Mouse (Mus musculus): ENCODE results near the gene Bclaf3. TPM values are rescaled to one million over a fixed set of nuclear protein-coding genes. Genes with fewer than 3 reads are reported as not detected.
A peak's percentile ranks its signal among the peaks of the same experiment; 100 is the strongest.

Gene Bclaf3
- total and polyA plus RNA-seq, 2 experiments from 2014 or later, result 1.1 to 6.1 TPM

- Histone ChIP-seq H3K4me1 (ENCODE audit: control insufficient read depth, insufficient read depth) (no peaks in the 10 kb centered on the region), H3K27ac (ENCODE audit: low read depth) (no peak overlapping the region), H3K4me2 (ENCODE audit: low read depth, low read length) (no peak overlapping the region), H3K36me3 (replicated peaks; ENCODE audit: control insufficient read depth, insufficient read depth, low read length) (no peaks in the 10 kb centered on the region), H3K9ac (replicated peaks; ENCODE audit: low read depth, low read length) (no peak overlapping the region), H3K27me3 (ENCODE audit: control insufficient read depth, insufficient read depth, low read length) (no peaks in the 10 kb centered on the region), H3K9me3 (replicated peaks; ENCODE audit: control insufficient read depth, low read length) (no peaks in the 10 kb centered on the region), H3K4me3 (ENCODE audit: low read depth, low read length) (no peak overlapping the region)
- no peak for DNase-seq (ENCODE audit: low spot score)
- ATAC-seq (ENCODE audit: insufficient read depth, low read depth), result no peak
- WGBS, result 71% methylated on average over 1 of the region's 1 CpGs
- TF ChIP-seq EP300 (IDR thresholded peaks at IDR 0.05; ENCODE audit: low read depth), result no peak
- no peak for TF ChIP-seq CTCF (IDR thresholded peaks at IDR 0.05; ENCODE audit: low read depth)
These were observed 71.0 kb downstream of the Bclaf3 start for GRCm38 (mm10) chrX:159597502-159597901.

- Histone ChIP-seq H3K36me3 (replicated peaks; ENCODE audit: control insufficient read depth, insufficient read depth, low read length) (no peaks in the 10 kb centered on the region), H3K27me3 (ENCODE audit: control insufficient read depth, insufficient read depth, low read length) (no peaks in the 10 kb centered on the region), H3K9ac (replicated peaks; ENCODE audit: low read depth, low read length) (no peak overlapping the region), H3K4me3 (ENCODE audit: low read depth, low read length) (no peak overlapping the region), H3K4me1 (ENCODE audit: control insufficient read depth, insufficient read depth) (no peaks in the 10 kb centered on the region), H3K4me2 (ENCODE audit: low read depth, low read length) (no peak overlapping the region), H3K9me3 (replicated peaks; ENCODE audit: control insufficient read depth, low read length) (no peaks in the 10 kb centered on the region), H3K27ac (ENCODE audit: low read depth) (no peak overlapping the region)
- ATAC-seq (ENCODE audit: insufficient read depth, low read depth), result no peak
- TF ChIP-seq CTCF (IDR thresholded peaks at IDR 0.05; ENCODE audit: low read depth), result no peak
- TF ChIP-seq EP300 (IDR thresholded peaks at IDR 0.05; ENCODE audit: low read depth), result no peak
- 66% methylated on average over 2 of the region's 2 CpGs for WGBS
- DNase-seq (ENCODE audit: low spot score), result no peak
These were observed 78.3 kb downstream of the Bclaf3 start for GRCm38 (mm10) chrX:159604832-159605231.

DNA sequence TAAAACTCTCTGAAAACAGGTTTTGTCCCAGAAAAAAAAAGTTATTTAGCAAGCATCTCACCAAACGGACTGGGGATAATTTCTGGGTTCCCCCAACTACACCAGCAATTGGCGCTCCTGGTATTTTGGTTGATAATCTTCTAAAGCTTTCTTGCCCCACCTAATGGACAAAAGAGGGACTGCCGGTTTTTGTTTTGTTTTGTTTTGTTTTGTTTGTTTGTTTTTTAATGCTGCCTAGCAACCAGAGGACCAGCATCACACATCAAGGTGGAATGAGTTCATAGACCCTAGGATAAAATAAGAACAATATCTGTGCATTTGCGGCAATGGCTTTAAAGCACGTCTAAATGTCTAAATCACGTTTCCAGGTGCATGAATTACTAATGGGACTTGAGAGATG is 80.4 kb downstream of the Bclaf3 start:
- no peaks in the 10 kb centered on the region for H3K4me1 ChIP-seq (ENCODE audit: control insufficient read depth, insufficient read depth)
- no peak overlapping the region for H3K4me2 ChIP-seq (ENCODE audit: low read depth, low read length)
- no peak for ATAC-seq (ENCODE audit: insufficient read depth, low read depth)
- H3K9ac ChIP-seq (replicated peaks; ENCODE audit: low read depth, low read length), result no peak overlapping the region
- H3K27ac ChIP-seq (ENCODE audit: low read depth), result no peak overlapping the region
- TF ChIP-seq EP300 (IDR thresholded peaks at IDR 0.05; ENCODE audit: low read depth) (no peak), CTCF (IDR thresholded peaks at IDR 0.05; ENCODE audit: low read depth) (peak; percentile 42)
- H3K36me3 ChIP-seq (replicated peaks; ENCODE audit: control insufficient read depth, insufficient read depth, low read length), result no peaks in the 10 kb centered on the region
- no peaks in the 10 kb centered on the region for H3K9me3 ChIP-seq (replicated peaks; ENCODE audit: control insufficient read depth, low read length)
- H3K4me3 ChIP-seq (ENCODE audit: low read depth, low read length), result no peak overlapping the region
- H3K27me3 ChIP-seq (ENCODE audit: control insufficient read depth, insufficient read depth, low read length), result no peaks in the 10 kb centered on the region
- 40% methylated on average over 6 of the region's 6 CpGs for WGBS
- no peak for DNase-seq (ENCODE audit: low spot score)

- H3K4me3 ChIP-seq (ENCODE audit: low read depth, low read length), result peak overlapping the region; percentile 69
- ATAC-seq (ENCODE audit: insufficient read depth, low read depth), result no peak
- H3K4me1 ChIP-seq (ENCODE audit: control insufficient read depth, insufficient read depth), result 0 out of 2 replicates have a peak, but pooled peaks cover 3% of the 10 kb centered on the region
- TF ChIP-seq CTCF (IDR thresholded peaks at IDR 0.05; ENCODE audit: low read depth) (peak; percentile 71), EP300 (IDR thresholded peaks at IDR 0.05; ENCODE audit: low read depth) (no peak)
- no peaks in the 10 kb centered on the region for H3K9me3 ChIP-seq (replicated peaks; ENCODE audit: control insufficient read depth, low read length)
- peak overlapping the region; percentile 66; the same call in 1 of the 2 replicates for H3K9ac ChIP-seq (replicated peaks; ENCODE audit: low read depth, low read length)
- DNase-seq (ENCODE audit: low spot score), result peak; percentile 58
- H3K27me3 ChIP-seq (ENCODE audit: control insufficient read depth, insufficient read depth, low read length), result no peaks in the 10 kb centered on the region
- H3K27ac ChIP-seq (ENCODE audit: low read depth), result no peak overlapping the region
- H3K36me3 ChIP-seq (replicated peaks; ENCODE audit: control insufficient read depth, insufficient read depth, low read length), result no peaks in the 10 kb centered on the region
- peak overlapping the region; percentile 85 for H3K4me2 ChIP-seq (ENCODE audit: low read depth, low read length)
- WGBS, result 23% methylated on average over 12 of the region's 12 CpGs
These were observed 99.9 kb downstream of the Bclaf3 start for GRCm38 (mm10) chrX:159626208-159626906.

GRCm38 (mm10) chrX:159626907-159627587 is 100.6 kb downstream of the Bclaf3 start, which contains the start of gene Sh3kbp1:
TSS of gene Sh3kbp1 (plus strand) at chrX:159627272.
- no peaks in the 10 kb centered on the region for H3K27me3 ChIP-seq (ENCODE audit: control insufficient read depth, insufficient read depth, low read length)
- WGBS, result 20% methylated on average over 40 of the region's 60 CpGs
- peak within 1 kb of the TSS; percentile 66 for H3K9ac ChIP-seq (replicated peaks; ENCODE audit: low read depth, low read length)
- H3K36me3 ChIP-seq (replicated peaks; ENCODE audit: control insufficient read depth, insufficient read depth, low read length), result no peaks in the 10 kb centered on the region
- no peaks in the 10 kb centered on the region for H3K9me3 ChIP-seq (replicated peaks; ENCODE audit: control insufficient read depth, low read length)
- peak within 1 kb of the TSS; percentile 85 for H3K4me2 ChIP-seq (ENCODE audit: low read depth, low read length)
- peak; percentile 83 for ATAC-seq (ENCODE audit: insufficient read depth, low read depth)
- H3K4me1 ChIP-seq (ENCODE audit: control insufficient read depth, insufficient read depth), result 0 out of 2 replicates have a peak, but pooled peaks cover 3% of the 10 kb centered on the region
- TF ChIP-seq EP300 (IDR thresholded peaks at IDR 0.05; ENCODE audit: low read depth), result no peak
- TF ChIP-seq CTCF (IDR thresholded peaks at IDR 0.05; ENCODE audit: low read depth), result peak; percentile 27; the same call in 1 of the 2 replicates
- peak; percentile 56 for DNase-seq (ENCODE audit: low spot score)
- peak within 1 kb of the TSS; percentile 69 for H3K4me3 ChIP-seq (ENCODE audit: low read depth, low read length)
- H3K27ac ChIP-seq (ENCODE audit: low read depth), result peak within 1 kb of the TSS; percentile 62
